Mouse (Mus musculus): Measurements from ENCODE around the gene Echdc2. TPM values are rescaled to one million over a fixed set of nuclear protein-coding genes. Genes with fewer than 3 reads are reported as not detected.
A peak's percentile ranks its signal among the peaks of the same experiment; 100 is the strongest.

Gene Echdc2
- polyA plus RNA-seq (2011; ENCODE audit: insufficient read length, low read depth, missing spikeins), result 28.0 and 36.6 TPM in 2 replicates

DNA sequence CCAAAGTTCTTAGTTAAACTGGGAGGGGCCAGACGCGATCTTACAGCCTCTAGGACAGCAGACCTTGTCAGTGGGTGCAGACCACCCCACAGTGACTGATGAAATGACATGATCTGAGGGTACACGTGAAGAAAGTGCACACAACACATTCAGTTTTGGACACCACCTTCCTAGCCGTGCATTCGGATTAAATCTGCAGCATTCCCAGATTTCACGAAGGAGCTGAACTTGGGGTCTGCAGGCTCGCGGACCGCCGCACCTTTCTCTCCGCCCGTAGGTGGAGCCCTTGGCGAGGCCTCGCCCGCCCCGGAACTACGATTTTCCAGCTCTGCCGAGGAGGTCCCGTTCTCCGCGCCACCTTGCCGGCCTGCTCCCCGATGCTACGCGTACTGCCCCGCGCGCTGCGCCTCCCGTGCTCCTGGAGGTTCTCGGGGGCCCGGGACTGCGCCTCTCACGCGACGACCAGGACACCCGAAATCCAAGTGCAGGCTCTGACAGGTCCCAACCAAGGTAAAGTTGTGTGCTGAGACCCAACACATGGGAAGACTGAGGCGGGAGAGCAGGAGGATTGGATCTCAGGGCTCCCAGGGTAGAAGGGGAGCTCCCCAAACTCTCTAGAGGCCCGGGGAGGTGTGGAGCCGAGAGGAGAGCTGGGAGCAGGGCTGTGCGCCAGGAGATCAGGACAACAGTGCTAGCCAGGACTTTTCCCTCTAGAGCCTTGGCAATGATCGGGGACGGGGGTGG, at the start of gene Echdc2:
Echdc2 (plus strand) TSS at position 286 of the 744 bp plus-strand sequence.
- H3K4me3 ChIP-seq (ENCODE audit: insufficient read depth, low read length), result peak within 1 kb of the TSS; percentile 75
- H3K27ac ChIP-seq (ENCODE audit: insufficient read depth, low read length), result no peak within 1 kb of the TSS
- H3K4me1 ChIP-seq (ENCODE audit: control insufficient read depth, insufficient read depth, low read length), result no peaks in the 10 kb centered on the region
- TF ChIP-seq POLR2A (IDR thresholded peaks at IDR 0.05; ENCODE audit: low read depth, low read length) (peak; percentile 57), CTCF (IDR thresholded peaks at IDR 0.05; ENCODE audit: borderline replicate concordance, insufficient read depth, low read length) (no peak)

DNA sequence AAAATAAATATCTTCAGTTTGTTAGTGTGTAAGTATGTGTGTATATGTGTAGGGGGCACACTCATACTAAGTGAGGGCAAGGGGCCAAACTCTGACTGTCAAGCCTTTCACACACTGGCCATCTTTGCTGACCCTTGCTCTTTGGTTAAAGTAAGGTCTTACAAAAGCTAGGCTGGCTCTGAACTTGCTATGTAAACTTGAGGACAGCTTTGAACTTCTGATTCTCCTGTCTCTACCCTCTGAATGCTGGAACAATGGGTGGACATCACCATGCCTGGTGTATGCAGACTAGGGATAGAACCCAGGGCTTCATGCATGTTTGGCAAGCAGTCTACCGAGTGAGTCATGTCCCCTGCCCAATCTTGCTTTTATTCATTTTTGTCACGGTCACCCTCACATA, 48.8 kb upstream of the Echdc2 start:
- no peak for TF ChIP-seq CTCF (IDR thresholded peaks at IDR 0.05; ENCODE audit: borderline replicate concordance, insufficient read depth, low read length)
- no peak for TF ChIP-seq POLR2A (IDR thresholded peaks at IDR 0.05; ENCODE audit: low read depth, low read length)
- H3K4me1 ChIP-seq (ENCODE audit: control insufficient read depth, insufficient read depth, low read length), result no peaks in the 10 kb centered on the region
- no peak overlapping the region for H3K4me3 ChIP-seq (ENCODE audit: insufficient read depth, low read length)
- H3K27ac ChIP-seq (ENCODE audit: insufficient read depth, low read length), result no peak overlapping the region

DNA sequence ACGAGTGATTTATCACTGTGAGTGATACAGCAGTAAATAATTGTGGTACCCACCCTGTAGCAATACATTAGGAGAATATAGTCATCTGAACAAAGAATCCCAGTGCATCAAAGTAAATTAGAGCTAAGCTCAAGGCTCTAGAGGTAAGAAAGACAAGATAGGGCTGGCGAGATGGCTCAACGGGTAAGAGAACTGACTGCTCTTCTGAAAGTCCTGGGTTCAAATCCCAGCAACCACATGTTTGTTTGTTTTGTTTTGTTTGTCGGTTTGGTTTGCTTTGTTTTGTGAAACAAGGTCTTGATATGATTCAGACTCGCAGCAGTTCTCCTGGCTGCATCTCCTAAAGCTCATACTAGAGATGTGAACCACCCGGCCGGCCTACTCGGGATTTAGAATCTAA, 47.7 kb upstream of the Echdc2 start:
- H3K4me1 ChIP-seq (ENCODE audit: control insufficient read depth, insufficient read depth, low read length), result no peaks in the 10 kb centered on the region
- no peak overlapping the region for H3K4me3 ChIP-seq (ENCODE audit: insufficient read depth, low read length)
- H3K27ac ChIP-seq (ENCODE audit: insufficient read depth, low read length), result no peak overlapping the region
- TF ChIP-seq CTCF (IDR thresholded peaks at IDR 0.05; ENCODE audit: borderline replicate concordance, insufficient read depth, low read length) (no peak), POLR2A (IDR thresholded peaks at IDR 0.05; ENCODE audit: low read depth, low read length) (0 out of 2 replicates have a peak, but pooled peaks have one; percentile 11)

- no peaks in the 10 kb centered on the region for H3K4me1 ChIP-seq (ENCODE audit: control insufficient read depth, insufficient read depth, low read length)
- peak overlapping the region; percentile 70 for H3K4me3 ChIP-seq (ENCODE audit: insufficient read depth, low read length)
- peak overlapping the region; percentile 68 for H3K27ac ChIP-seq (ENCODE audit: insufficient read depth, low read length)
- peak; percentile 93 for TF ChIP-seq POLR2A (IDR thresholded peaks at IDR 0.05; ENCODE audit: low read depth, low read length)
- no peak for TF ChIP-seq CTCF (IDR thresholded peaks at IDR 0.05; ENCODE audit: borderline replicate concordance, insufficient read depth, low read length)
Observed at GRCm38 (mm10) chr4:108117924-108118876, 47.0 kb upstream of the Echdc2 start.

GRCm38 (mm10) chr4:108124104-108124503, 41.1 kb upstream of the Echdc2 start:
- Histone ChIP-seq H3K27ac (ENCODE audit: insufficient read depth, low read length) (no peak overlapping the region), H3K4me1 (ENCODE audit: control insufficient read depth, insufficient read depth, low read length) (no peaks in the 10 kb centered on the region), H3K4me3 (ENCODE audit: insufficient read depth, low read length) (no peak overlapping the region)
- TF ChIP-seq CTCF (IDR thresholded peaks at IDR 0.05; ENCODE audit: borderline replicate concordance, insufficient read depth, low read length) (no peak), POLR2A (IDR thresholded peaks at IDR 0.05; ENCODE audit: low read depth, low read length) (no peak)

DNA sequence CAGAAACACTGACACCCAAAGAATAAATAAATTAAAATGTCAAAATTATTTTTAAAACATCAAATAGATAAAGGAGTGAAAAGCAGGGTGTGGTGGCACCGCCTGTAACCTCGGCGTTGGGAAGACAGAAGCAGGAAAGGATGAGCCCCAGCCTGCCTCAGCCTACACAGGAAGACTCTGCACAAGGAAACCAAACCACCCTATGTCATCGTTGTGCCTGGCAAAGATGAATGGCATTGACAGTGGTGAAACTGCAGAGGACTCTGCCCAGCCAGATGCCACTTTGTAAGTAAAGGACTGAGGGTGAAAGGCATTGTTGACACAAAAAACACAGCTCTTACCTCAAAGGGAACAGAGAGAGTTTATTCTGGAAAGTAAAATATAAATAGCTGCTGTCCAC, 39.0 kb upstream of the Echdc2 start:
- H3K4me3 ChIP-seq (ENCODE audit: insufficient read depth, low read length), result no peak overlapping the region

DNA sequence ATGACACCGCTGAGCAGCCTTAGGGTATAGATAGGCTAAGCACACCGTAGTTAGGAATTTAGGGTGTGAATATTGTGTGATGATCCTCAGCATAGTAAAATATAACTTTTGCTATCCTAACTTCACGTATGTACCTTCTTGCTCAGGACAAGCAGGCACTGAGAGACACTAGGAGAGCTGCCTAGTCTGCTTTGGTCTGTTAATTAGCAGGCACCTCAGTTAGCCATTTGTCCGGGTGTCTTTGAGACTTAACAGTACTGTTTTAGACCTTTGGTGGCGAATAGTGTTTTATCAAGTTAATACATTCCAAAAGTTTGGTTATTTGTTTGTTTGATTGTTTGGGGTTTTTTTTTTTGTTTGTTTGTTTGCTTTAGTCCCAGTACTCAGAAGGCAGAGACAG, 37.7 kb upstream of the Echdc2 start:
- no peak for TF ChIP-seq POLR2A (IDR thresholded peaks at IDR 0.05; ENCODE audit: low read depth, low read length)
- TF ChIP-seq CTCF (IDR thresholded peaks at IDR 0.05; ENCODE audit: borderline replicate concordance, insufficient read depth, low read length), result no peak
- no peaks in the 10 kb centered on the region for H3K4me1 ChIP-seq (ENCODE audit: control insufficient read depth, insufficient read depth, low read length)
- no peak overlapping the region for H3K27ac ChIP-seq (ENCODE audit: insufficient read depth, low read length)
- no peak overlapping the region for H3K4me3 ChIP-seq (ENCODE audit: insufficient read depth, low read length)

More for the DNA sequence above, 39.0 kb upstream of the Echdc2 start:
- no peak for TF ChIP-seq POLR2A (IDR thresholded peaks at IDR 0.05; ENCODE audit: low read depth, low read length)
- no peak for TF ChIP-seq CTCF (IDR thresholded peaks at IDR 0.05; ENCODE audit: borderline replicate concordance, insufficient read depth, low read length)
- Histone ChIP-seq H3K27ac (ENCODE audit: insufficient read depth, low read length) (no peak overlapping the region), H3K4me1 (ENCODE audit: control insufficient read depth, insufficient read depth, low read length) (no peaks in the 10 kb centered on the region)

DNA sequence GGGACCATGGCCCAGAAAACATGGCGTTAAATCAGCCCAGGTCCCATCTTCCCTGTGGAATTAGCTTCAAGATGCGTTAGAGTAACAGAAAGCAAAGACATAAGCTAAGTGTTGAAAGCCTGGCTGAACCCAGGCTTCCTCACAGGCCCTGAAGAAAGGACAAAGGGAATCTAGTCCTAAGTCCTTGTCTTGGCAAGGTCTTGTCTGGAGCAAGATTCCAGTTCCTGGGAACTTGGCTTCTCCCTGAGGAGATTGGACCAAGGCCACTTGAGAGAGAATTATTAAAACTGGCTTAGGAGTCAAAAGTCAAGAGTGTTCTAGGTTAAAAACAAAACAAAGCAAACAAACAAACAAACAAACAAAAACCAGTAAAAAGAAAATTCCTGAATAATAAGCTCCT, 36.9 kb upstream of the Echdc2 start:
- TF ChIP-seq POLR2A (IDR thresholded peaks at IDR 0.05; ENCODE audit: low read depth, low read length) (no peak), CTCF (IDR thresholded peaks at IDR 0.05; ENCODE audit: borderline replicate concordance, insufficient read depth, low read length) (no peak)
- H3K4me3 ChIP-seq (ENCODE audit: insufficient read depth, low read length), result no peak overlapping the region
- H3K27ac ChIP-seq (ENCODE audit: insufficient read depth, low read length), result no peak overlapping the region
- H3K4me1 ChIP-seq (ENCODE audit: control insufficient read depth, insufficient read depth, low read length), result no peaks in the 10 kb centered on the region

- H3K4me1 ChIP-seq (ENCODE audit: control insufficient read depth, insufficient read depth, low read length), result no peaks in the 10 kb centered on the region
- no peak for TF ChIP-seq CTCF (IDR thresholded peaks at IDR 0.05; ENCODE audit: borderline replicate concordance, insufficient read depth, low read length)
- no peak for TF ChIP-seq POLR2A (IDR thresholded peaks at IDR 0.05; ENCODE audit: low read depth, low read length)
- H3K27ac ChIP-seq (ENCODE audit: insufficient read depth, low read length), result no peak overlapping the region
- no peak overlapping the region for H3K4me3 ChIP-seq (ENCODE audit: insufficient read depth, low read length)
Observed at GRCm38 (mm10) chr4:108130452-108130851, 34.8 kb upstream of the Echdc2 start.

All from embryonic fibroblast, embryonic 13.5 days (primary cell).